Mouse (Mus musculus) kidney, adult 2 months (tissue): ENCODE measurements around the gene Tcl1.

Source experiments
- CTCF ChIP-seq: fragments of 200-500 bp; conservative IDR thresholded peaks from 2 replicates; pipeline ENCODE4 v1.5.1; 2011; ENCODE audit warnings: low read depth, mild to moderate bottlenecking, control low read depth, low read length, moderate library complexity, mixed read lengths; ENCODE audit not compliant: insufficient read depth, insufficient read length
- POLR2A ChIP-seq: fragments of 200-500 bp; IDR thresholded peaks from one replicate; pipeline ENCODE4 v1.6.1; 2011; ENCODE audit warnings: low read depth, low read length, control low read depth

- TF ChIP-seq CTCF (no peak), POLR2A (no peak)
These were observed 31.2 kb upstream of the Tcl1 start for GRCm38 (mm10) chr12:105253796-105254195.
